Mouse (Mus musculus): Measurements from ENCODE around the gene Gp1ba. TPM values are rescaled to one million over a fixed set of nuclear protein-coding genes. Genes with fewer than 3 reads are reported as not detected.

Gp1ba gene
- total RNA-seq, 2 experiments from 2014 or later: not detected

DNA sequence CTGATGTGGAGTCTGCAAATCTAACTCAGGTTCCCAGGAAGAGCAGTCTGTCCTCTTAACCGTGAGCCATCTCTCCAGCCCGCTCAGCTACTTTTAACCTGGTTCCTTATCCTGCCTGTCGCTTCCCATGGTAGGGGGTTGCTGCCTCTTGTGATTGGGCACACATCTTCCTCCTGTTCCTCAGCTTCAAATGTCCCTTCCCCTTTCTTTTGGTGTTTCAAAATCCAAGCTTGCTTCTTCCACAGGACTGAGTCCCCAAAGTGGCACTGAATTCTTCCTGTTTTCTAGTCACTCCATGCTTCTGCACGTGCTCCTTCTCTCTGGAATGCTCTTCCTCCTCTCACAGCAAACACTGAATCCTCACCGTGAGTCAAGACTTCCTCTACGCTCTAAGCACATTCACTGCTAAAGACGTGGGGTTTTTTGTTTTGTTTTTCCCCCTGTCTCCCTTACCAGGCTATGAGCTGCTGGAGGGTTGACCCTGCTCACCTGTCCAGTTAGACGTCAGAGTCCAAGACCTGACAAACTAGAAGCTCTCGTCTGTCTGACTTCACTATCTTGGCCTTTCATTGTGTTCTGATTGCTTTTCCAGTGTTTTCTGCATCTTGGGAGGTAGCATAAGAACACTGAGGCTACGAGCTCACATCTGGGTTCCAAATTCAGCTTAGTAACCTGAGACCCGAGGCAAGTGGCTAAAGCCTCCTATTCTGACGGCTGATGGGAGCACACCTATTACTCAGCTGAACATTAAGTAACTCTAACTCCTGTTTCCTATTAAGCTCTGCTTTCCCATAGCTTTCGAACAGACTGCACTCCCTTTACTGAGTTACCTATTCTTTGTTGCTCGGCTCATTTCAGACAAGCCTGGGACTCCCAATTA, 28.6 kb downstream of the Gp1ba start:
- DNase-seq: no peak
- intact Hi-C loops (cut with DNase I): loop anchor here (2.0 kb wide), 1 partner anchor 13 kb away; the partner anchor contains the start of gene Pfn1

DNA sequence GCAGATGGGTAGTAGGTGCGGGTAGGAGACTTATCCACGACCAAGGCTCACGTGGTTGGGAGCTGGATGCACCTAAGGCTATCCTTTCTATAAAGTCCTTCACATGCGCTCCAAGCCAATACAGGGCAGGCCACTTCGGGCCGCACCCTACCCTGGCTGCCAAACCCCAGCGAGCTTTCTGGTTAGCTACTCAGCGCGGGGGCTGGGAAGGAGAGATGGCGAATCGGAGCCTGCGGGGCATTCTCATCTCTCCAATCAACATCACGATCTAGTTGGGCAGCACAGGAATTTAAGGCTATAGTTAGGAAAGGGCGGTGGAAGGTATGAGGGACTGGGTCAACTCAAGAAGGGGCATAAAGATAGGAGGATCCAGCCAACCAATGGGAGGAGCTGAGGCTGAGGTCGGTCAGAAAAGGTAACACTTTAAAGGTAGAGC, 29.4 kb downstream of the Gp1ba start:
- intact Hi-C loops (cut with DNase I): loop anchor here (2.0 kb wide), 1 partner anchor 14 kb away; the partner anchor contains the start of gene Pfn1
- DNase-seq: peak; percentile 73 to 75

DNA sequence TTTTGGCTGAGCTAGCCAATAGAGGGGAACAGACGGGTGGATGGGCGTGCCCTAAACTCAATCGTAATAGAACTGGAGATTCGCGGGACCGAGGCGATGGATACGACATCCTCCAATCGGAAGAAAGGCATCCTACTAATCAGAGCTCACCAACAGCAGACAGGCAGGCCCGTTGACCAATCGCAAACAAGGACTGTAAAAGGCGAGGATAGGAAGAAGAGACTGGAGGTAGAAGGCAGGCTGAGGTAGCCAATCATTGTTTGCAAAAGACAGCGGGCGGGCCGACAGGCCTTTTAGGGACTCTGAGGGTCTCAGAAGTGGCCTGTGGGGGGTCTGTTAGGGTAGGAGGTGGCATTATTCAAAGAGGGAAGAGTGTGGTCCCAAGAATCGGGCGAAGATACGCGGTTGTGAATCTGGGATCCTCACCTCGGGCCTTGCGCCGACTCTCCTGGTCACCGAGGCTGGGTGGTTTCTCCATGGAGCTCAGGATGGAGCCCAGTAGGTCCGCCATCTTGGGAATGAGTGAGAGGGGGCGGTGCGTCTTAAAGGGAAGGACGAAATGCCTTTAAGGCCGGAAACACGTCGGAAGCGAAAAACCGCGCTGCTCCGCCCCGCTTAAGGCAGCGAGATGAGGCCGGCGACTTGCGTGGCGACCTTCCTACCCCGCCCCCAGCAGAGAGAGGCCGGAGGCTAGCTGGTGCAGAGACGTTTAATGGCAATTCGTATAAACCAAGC, 30.0 kb downstream of the Gp1ba start, which contains the start of gene Spag7:
TSS of gene Spag7 (minus strand) at position 646 of the 735 bp plus-strand sequence.
- intact Hi-C loops (cut with DNase I): loop anchor here (2.0 kb wide), 1 partner anchor 14 kb away; the partner anchor contains the start of gene Pfn1
- DNase-seq: peak; percentile 95

DNA sequence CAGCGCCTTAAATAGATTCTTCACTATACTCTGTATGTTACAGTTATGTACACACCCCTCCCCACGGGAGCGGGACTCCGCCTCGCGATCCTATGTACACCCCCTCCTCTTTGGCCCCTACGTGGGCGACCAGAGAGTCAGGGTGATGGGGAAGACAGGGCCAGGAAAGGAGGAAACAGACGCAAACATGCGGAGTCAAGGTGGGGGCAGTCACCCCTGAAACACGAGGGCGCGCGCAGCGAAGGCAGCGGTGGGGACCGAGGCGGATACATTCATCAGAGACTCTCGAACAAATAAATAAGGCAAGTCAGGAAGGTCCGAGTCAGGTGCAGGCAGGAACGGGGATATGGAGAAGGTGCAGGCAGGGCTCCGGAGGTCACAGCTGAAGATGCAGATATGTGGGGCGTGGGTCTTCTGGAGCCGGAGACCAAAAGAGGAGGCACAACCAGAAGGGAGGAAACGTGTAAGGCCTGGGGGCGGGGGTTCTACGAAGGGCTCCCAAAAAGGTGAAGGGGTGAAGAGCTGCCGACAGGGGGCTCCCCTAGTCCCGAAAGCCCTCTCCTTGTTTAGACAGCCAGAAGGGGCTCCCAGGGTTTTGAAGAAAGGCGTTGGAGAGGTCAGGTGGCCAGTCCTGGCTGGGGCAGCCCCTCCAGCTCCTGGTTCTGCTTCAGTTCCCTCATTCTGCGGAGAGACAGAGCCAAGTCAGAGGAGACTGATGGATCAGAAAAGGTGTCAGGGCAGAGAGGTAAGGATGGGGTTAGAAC, 30.8 kb downstream of the Gp1ba start:
- intact Hi-C loops (cut with DNase I): loop anchor here (2.0 kb wide), 2 partner anchors 15 to 17 kb away; partner anchors contain the start of gene Pfn1

DNA sequence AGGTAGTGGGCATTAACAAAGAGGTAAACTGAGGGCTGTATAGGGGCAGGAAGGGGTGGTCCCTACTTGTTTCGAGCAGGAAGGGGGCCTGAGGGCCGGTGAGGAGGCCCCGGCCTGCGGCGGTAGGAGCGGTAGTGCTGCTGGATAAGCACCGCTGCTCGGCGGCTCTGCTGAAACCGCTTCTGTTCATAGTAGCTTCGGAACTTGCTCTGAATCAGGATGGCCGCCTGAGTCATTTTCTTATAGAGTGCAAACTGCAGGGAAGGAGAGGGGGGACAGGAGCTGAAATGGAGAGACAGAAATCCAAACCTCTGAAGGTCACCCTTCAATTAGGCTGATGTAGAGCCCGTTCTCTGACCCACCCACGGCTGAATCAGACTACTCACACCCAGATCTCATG, 31.6 kb downstream of the Gp1ba start:
- intact Hi-C loops (cut with DNase I): loop anchor here (2.0 kb wide), 1 partner anchor 16 kb away; no protein-coding TSS in a partner anchor
- no peak for DNase-seq

More for the DNA sequence above, 30.8 kb downstream of the Gp1ba start:
- DNase-seq: peak; percentile 42 to 65

DNA sequence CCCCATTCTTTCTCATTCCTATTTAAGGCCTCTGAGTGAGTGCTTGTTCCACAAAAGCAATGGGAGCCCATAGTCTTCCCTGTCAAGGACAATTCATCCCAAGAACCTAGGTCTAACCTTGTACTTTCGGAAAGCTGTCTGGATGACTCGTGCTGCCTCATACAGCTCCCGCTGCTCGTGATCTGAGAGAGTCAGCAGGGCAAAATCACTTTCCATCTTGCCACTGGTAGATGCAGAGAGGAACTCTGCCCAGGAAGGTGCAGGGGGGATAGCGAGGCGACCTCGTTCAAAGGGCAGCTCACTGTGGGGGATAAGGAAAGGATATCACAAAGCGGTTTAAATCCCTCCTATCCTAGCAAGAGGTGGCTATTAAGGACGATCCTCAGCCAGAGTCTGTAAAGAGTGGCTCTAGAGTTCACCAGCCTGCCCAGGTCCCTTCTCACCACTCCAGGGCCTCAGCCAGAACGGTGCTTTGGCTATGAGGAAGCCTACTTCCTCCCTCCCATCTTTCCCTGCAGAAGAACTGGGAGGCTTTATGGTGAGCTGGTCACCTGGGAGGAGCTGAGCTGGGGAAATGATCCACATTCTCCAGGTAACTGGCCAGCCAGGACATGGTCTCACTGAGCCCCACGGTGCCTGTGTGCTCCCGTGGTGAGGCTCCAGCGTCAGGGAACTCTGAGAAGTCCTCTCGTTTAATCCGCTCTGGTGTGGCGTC, 32.6 kb downstream of the Gp1ba start:
- intact Hi-C loops (cut with DNase I): loop anchor here (2.0 kb wide), 1 partner anchor 15 kb away; no protein-coding TSS in a partner anchor
- no peak for DNase-seq

DNA sequence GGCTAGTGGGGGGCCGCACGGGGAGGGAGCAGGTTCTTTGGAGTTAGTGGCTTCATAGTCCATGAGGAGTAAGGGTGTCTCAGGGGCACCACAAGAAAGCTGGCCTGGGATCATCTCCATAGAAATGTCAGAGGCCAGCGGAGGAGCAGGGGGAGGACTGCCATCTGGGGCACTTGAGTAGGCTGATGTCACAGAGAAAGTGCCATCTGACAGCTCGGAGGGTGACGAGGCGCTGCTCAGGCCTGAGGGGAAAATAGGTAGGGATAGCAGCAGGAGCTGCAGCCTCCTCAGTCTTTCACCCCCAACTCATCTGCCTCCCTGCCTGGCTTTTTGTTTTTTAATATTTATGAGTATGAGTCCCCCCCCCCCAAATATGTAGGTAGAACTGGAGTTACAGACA, 35.1 kb downstream of the Gp1ba start:
- no peak for DNase-seq
- intact Hi-C loops (cut with DNase I): no loop called here

DNA sequence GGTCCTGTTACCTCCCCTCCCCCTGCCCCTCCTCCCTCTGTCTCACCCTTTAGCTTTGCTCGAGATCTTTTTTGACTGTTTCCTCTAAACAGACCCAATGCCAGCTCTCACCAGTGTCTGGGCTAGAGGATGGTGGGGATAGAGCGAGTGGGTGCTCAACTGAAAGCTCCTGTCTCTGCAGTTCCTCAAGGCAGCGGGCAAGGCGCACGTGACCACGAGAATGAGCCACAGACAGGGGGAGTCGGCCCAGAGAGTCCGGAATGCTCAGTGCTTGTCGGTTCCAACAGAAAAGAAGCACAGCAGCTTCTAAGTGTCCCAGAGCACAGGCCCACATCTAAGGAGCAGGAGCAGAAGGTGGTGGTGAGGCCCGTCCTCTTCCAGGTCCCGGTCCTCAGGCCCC, 35.6 kb downstream of the Gp1ba start:
- DNase-seq: no peak
- intact Hi-C loops (cut with DNase I): no loop called here

DNA sequence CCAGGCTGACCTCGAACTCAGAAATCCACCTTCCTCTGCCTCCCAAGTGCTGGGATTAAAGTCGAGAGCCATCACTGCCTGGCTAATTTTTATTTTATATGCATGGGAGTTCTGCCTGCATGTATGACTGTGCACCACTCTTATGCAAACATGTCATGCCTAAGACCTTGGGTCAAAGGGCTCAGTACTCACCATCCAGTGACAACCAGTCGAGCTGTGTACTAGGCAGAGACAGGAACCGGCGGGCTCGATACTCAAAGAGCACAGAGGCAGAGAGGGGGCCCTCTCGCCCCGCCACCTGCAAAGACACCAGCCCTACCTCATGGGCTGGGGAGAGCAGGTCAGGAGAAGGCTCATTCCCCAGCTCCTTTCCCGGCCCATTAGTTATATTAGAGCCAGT, 39.2 kb downstream of the Gp1ba start:
- intact Hi-C loops (cut with DNase I): no loop called here
- DNase-seq: no peak

DNA sequence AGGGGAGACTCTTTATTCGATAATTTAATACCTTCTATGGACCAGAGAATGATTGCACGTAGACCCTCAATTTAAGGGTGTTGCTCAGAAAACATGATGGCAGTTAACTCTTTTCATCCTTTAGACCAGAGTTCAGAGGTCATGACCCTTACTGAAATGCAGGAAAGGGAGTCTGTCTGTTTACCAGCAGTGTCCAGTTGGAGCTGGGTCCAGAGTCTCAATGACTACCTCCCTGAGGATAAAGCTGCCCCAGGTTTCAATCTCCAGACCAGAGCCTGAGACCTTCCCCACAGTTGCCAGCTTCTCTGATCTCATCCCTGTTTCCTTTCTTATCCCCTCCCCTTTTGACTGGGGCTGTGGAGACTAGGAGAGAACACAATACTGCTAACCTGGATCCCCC, 39.7 kb downstream of the Gp1ba start:
- intact Hi-C loops (cut with DNase I): no loop called here

DNA sequence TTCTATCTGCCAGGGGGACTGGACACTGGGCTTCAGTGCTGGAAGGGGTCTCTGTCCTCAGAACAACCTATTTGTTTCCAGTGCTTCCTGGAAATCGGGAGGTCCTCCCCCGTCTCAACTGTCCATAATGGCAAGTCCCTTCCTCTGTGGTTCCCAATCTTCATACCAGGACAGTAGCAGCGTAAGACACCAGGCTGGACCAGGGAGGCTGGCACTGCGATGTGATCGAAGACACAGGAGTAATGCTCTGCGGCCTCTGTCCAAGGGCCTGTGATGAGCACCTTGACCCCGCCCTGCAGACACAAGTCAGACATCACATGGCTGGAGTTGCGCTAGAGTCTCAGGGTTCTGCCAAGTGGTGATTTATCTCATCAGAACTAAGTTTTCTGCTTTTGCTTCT, 40.4 kb downstream of the Gp1ba start:
- intact Hi-C loops (cut with DNase I): no loop called here
- no peak for DNase-seq

More for the DNA sequence above, 39.7 kb downstream of the Gp1ba start:
- no peak for DNase-seq

DNA sequence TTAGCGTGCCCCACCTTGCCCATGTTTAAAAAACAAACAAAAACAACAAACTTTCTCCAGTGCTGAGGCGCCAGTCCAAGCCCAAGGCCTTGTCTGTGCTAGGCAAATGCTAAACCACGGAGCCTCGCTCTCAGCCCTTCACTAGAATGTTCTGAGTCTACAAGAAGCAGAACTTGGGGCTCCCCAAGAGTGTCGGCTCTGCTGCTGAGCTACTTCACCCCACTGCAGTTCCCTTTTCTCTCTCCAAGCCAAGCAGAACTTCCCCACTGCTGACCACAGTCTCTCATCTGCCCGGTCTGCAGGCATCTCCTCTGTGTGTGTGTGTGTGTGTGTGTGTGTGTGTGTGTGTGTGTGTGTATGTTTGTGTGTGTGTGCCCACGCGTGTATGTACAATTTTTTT, 41.0 kb downstream of the Gp1ba start:
- no peak for DNase-seq
- intact Hi-C loops (cut with DNase I): no loop called here

DNA sequence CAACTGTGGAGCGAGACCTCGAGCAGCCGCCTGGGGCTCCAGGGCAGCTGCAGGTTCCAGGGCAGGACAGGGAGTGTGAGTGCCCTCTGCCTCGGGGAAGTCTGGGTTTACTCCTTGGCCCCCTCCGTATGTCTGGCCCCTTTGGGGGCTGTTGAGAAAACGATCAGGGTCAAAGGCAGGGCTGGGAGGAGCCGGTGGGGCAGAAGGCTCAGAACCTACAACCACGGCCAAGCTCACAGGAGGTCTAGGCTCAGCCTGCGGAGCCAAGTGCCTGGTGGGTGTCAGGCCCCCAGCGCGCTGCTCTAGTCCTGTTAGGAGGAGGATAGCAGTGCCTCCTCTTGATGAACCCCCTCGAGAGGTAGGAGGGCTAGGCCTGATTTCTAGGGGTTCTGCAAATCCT, 42.2 kb downstream of the Gp1ba start:
- DNase-seq: no peak

DNA sequence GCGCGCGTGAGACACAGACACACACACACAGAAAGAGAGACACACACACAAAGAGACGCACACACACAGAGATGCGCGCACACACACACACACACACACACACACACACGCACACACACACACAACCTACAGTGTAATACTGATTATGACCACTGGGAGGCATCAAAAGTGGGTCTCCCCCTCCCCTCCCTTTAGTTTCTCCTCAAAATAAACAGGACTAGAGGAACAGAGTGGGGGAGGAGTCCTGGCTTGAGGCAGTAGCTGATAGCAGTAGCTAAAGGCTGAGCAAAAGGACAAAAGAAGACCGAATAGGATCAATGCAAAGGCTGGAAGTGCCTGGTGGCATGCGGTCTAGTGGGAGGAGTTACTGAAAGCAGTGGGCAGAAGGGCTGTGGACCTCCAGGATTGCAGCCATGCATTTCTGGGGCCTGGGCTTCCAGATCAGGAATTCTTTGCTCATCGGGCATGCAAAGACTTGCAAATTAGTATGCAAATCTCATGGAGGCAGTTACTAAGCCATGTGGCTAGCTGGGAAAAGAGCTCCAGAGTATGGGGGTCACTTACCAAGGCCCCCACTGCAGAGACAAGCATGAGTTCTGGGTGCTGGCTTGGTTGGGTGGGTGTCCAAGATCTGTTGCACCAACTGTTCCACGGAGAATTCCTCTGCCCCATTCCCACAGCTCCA, 43.1 kb downstream of the Gp1ba start:
- intact Hi-C loops (cut with DNase I): loop anchor here (2.0 kb wide), 1 partner anchor 73 kb away; no protein-coding TSS in a partner anchor

More for the DNA sequence above, 42.2 kb downstream of the Gp1ba start:
- intact Hi-C loops (cut with DNase I): no loop called here

DNA sequence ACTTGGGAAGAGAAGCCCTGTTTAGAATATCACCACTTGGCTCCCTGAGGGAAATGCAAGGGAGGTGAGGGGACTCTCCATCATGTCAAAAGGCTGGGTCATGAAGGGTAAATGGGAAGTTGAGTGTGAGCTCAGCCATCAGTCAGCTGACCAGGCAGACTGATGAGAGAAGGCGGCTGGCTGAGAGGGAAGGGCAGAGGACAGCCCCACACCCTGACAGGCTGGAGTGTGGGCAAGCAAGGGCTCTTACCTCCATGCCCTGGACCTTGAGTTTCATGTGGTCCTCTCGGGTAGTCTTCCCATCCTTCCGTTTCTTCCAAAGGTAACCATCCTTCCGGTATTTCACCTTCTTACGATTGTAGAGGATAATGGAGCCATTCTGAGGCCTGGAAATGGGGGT, 44.7 kb downstream of the Gp1ba start:
- no peak for DNase-seq
- intact Hi-C loops (cut with DNase I): loop anchor here (2.0 kb wide), 1 partner anchor 71 kb away; no protein-coding TSS in a partner anchor

More for the DNA sequence above, 43.1 kb downstream of the Gp1ba start:
- DNase-seq: no peak

DNA sequence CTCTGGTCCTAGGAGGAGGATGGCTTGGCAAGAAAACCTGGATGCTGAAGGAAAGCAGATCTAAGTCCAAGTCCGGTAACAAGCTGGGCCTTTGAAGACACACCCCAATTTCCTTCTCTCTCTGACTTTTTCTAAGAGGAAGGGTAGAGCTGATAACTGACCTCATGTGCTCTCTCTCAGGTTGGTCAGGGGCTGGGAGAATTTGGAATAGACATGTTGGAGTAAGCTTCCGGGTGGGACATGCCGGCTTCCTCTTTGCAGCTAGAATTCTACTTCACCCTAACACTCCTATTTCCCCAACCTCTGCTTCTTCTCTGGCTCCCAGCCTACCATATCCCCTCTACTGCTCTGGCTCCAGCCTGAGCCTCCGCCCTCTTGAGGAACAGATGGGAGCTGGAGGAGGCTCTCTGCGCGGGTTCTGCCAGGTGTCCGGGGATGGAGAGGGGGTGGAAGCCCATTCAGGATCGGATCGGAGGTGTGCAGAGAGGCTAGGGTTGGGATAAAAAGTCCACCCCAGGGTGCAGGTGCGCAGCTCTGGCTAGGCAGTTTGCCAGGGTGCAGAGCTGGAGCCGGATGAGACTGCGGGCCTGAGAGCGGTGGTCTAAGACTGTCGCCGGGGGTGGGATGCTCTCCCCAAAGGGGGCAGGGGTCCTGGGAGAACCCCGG, 48.1 kb downstream of the Gp1ba start:
- DNase-seq: no peak
- intact Hi-C loops (cut with DNase I): loop anchor here (2.0 kb wide), 1 partner anchor 16 kb away; no protein-coding TSS in a partner anchor

DNA sequence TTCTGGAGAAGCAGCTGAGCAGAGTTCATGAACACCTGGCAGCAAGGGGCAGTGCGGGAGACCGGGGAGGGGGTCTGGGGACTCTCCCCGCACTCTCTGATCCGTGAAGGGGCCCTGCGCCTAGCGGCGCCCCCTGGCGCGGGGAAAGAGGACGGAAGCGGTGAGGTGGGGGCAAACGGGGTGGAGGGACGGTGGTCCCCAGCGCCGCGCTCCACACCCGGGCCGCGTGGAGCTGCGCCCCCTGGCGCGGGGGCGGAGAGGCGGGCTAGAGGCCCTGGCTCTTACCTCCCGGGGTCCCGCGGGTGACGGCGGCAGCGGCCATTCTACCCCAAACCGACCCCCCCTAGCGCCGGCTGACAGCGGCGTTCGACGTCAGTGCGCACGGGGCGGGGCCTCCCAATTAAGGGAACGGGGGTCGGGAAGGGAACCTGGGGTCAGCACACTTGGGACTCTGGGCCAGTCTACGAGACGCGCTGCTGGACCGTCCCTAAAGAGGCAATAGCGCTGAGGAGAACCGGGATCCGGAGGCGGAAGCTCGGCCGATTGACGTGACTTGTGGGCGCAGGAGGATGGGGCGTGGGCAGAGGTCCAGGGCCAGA, 48.8 kb downstream of the Gp1ba start, which contains the start of gene Camta2:
TSS of gene Camta2 (minus strand) at position 505 of the 599 bp plus-strand sequence.
- DNase-seq: peak; percentile 86 to 90
- intact Hi-C loops (cut with DNase I): loop anchor here (2.0 kb wide), 1 partner anchor 17 kb away; no protein-coding TSS in a partner anchor

DNA sequence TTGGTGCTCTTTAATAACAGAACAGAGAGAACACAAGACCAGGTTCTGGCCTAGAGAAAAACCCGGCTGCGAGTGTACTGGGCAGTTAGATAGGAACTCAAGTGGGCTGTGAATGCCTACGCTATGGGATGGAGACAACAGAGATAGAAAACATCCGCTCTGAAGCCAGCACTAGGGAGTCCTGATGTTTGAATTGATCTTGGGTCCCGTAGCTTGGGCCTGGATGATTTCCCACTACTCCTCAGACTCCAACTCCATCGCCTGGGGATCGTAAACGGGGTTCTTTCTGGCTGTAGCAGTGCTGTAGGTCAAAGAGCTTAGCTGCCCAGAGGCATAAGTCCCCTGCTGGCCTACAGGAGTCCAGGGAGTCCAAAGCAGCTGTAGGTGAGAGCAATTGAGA, 49.5 kb downstream of the Gp1ba start:
- DNase-seq: no peak
- intact Hi-C loops (cut with DNase I): no loop called here
